Mouse (Mus musculus) lung, embryonic 14.5 days (tissue): ENCODE results near the gene Calr3. TPM values are rescaled to one million over a fixed set of nuclear protein-coding genes. Genes with fewer than 3 reads are reported as not detected.

Experiments used
- ATAC-seq: fragments of 200-750 bp; cut with Nextera tagmentation; 2 replicates; pipeline ENCODE4 v1.8.0; 2017; ENCODE audit warnings: mild to moderate bottlenecking, moderate TSS enrichment, moderate library complexity; ENCODE audit not compliant: insufficient read depth
- DNase-seq: peaks from one replicate; pipeline ENCODE4 v3.0.0-alpha.2; 2015
- H3K27ac ChIP-seq: fragments of 300-500 bp; sonication (generic); 2 replicates; pipeline ENCODE4 v1.5.1; 2014; ENCODE audit warnings: low read depth, mild to moderate bottlenecking, moderate library complexity
- H3K27me3 ChIP-seq: fragments of 300-500 bp; sonication (generic); 2 replicates; pipeline ENCODE4 v1.6.1; 2014; ENCODE audit warnings: low read length, control low read depth; ENCODE audit not compliant: insufficient read depth
- H3K36me3 ChIP-seq: fragments of 300-500 bp; sonication (generic); 2 replicates; pipeline ENCODE4 v1.6.1; 2014; ENCODE audit warnings: control low read depth; ENCODE audit not compliant: insufficient read depth
- H3K4me1 ChIP-seq: fragments of 300-500 bp; sonication (generic); 2 replicates; pipeline ENCODE4 v1.6.1; 2014; ENCODE audit warnings: antibody characterized with exemption, control low read depth; ENCODE audit not compliant: insufficient read depth
- H3K4me2 ChIP-seq: fragments of 300-500 bp; sonication (generic); 2 replicates; pipeline ENCODE4 v1.6.1; 2014; ENCODE audit warnings: mild to moderate bottlenecking
- H3K4me3 ChIP-seq: fragments of 300-500 bp; sonication (generic); 2 replicates; pipeline ENCODE4 v1.5.1; 2014; ENCODE audit warnings: low read depth, low read length
- H3K9ac ChIP-seq: fragments of 300-500 bp; sonication (generic); 2 replicates; pipeline ENCODE4 v1.6.1; 2014
- H3K9me3 ChIP-seq: fragments of 300-500 bp; sonication (generic); 2 replicates; pipeline ENCODE4 v1.6.1; 2016; ENCODE audit warnings: low read depth, low read length, control low read depth
- CTCF ChIP-seq: IDR thresholded peaks from 2 replicates; pipeline ENCODE4 v1.5.1; 2016; ENCODE audit warnings: antibody characterized with exemption, low read depth
- WGBS: fragments of 180-500 bp; shearing (Covaris S2); extraction: QIAGEN DNeasy Blood & Tissue Kit; methylation state at CpG from one replicate; pipeline ENCODE4 v1.1.7; 2014; 5-methylcytosine and 5-hydroxymethylcytosine counted together
- polyA plus RNA-seq: library from polyadenylated mRNA; unstranded; fragments of >200 nt; fragmentation: Nextera tagmentation; extraction: Ambion mirVana; gene quantifications from 2 replicates; pipeline ENCODE4 v1.2.1, GENCODE M21; 2014

The Calr3 gene
- polyA plus RNA-seq, 1 experiment from 2014 or later, result 1.9 TPM

- no peak for ATAC-seq
Observed at GRCm38 (mm10) chr8:72438248-72439015, 5.2 kb downstream of the Calr3 start.

GRCm38 (mm10) chr8:72434952-72435351 lies 8.7 kb downstream of the Calr3 start:
- H3K4me3 ChIP-seq, result no peak overlapping the region
- no peak overlapping the region for H3K27ac ChIP-seq
- H3K9me3 ChIP-seq, result no peaks in the 10 kb centered on the region
- TF ChIP-seq CTCF, result no peak
- no peak overlapping the region for H3K9ac ChIP-seq
- 19% methylated on average over 2 of the region's 2 CpGs for WGBS
- H3K27me3 ChIP-seq, result no peaks in the 10 kb centered on the region
- no peaks in the 10 kb centered on the region for H3K4me1 ChIP-seq
- peak; percentile 71 for DNase-seq
- H3K36me3 ChIP-seq, result no peaks in the 10 kb centered on the region
- no peak for ATAC-seq
- H3K4me2 ChIP-seq, result no peak overlapping the region

More at GRCm38 (mm10) chr8:72438248-72439015, 5.2 kb downstream of the Calr3 start:
- Histone ChIP-seq H3K4me3 (no peak overlapping the region), H3K9ac (no peak overlapping the region), H3K27me3 (no peaks in the 10 kb centered on the region), H3K4me1 (no peaks in the 10 kb centered on the region), H3K36me3 (no peaks in the 10 kb centered on the region), H3K27ac (no peak overlapping the region), H3K4me2 (no peak overlapping the region), H3K9me3 (no peaks in the 10 kb centered on the region)
- 78% methylated on average over 8 of the region's 8 CpGs for WGBS
- no peak for TF ChIP-seq CTCF
- no peak for DNase-seq

- H3K4me2 ChIP-seq, result no peak overlapping the region
- DNase-seq (no peak), ATAC-seq (no peak)
- no peaks in the 10 kb centered on the region for H3K9me3 ChIP-seq
- H3K4me3 ChIP-seq, result no peak overlapping the region
- peak; percentile 55 for TF ChIP-seq CTCF
- H3K27ac ChIP-seq, result no peak overlapping the region
- H3K36me3 ChIP-seq, result no peaks in the 10 kb centered on the region
- H3K27me3 ChIP-seq, result no peaks in the 10 kb centered on the region
- H3K9ac ChIP-seq, result no peak overlapping the region
- WGBS, result 50% methylated on average over 13 of the region's 13 CpGs
- no peaks in the 10 kb centered on the region for H3K4me1 ChIP-seq
Observed at GRCm38 (mm10) chr8:72429676-72430075, 14.0 kb downstream of the Calr3 start.

DNA sequence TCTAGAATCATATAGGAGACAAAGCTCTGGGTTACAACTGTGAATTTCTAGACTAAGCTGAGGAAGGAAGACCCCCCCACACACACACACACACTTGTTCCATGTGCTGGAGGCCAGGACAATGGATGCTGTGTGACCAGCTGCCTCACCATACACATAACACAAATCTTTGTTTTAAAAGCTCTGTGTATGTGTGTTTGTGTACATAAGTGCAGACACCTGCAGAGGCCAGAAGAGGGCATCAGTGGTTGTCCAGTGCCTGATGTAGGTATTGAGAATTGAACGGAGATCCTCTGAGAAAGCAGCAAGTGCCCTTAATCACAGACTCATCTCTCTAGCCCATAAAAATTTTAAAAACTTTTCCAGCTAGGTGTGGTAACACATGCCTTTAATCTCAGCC lies 20.7 kb downstream of the Calr3 start:
- ATAC-seq (no peak), DNase-seq (no peak)
- 0 out of 2 replicates have a peak, but pooled peaks cover 3% of the 10 kb centered on the region for H3K36me3 ChIP-seq
- no peaks in the 10 kb centered on the region for H3K9me3 ChIP-seq
- 63% methylated on average over 1 of the region's 1 CpGs for WGBS
- no peak overlapping the region for H3K4me3 ChIP-seq
- TF ChIP-seq CTCF, result no peak; the same call in 1 of the 2 replicates
- no peak overlapping the region for H3K27ac ChIP-seq
- no peak overlapping the region for H3K9ac ChIP-seq
- no peaks in the 10 kb centered on the region for H3K27me3 ChIP-seq
- H3K4me1 ChIP-seq, result peaks cover 7% of the 10 kb centered on the region
- H3K4me2 ChIP-seq, result no peak overlapping the region

- WGBS, result under 1% methylated on average over 48 of the region's 48 CpGs
- H3K4me1 ChIP-seq, result peaks cover 7% of the 10 kb centered on the region
- peak; percentile 100 for DNase-seq
- TF ChIP-seq CTCF, result no peak
- H3K27ac ChIP-seq, result peak within 1 kb of the TSS; percentile 79
- no peaks in the 10 kb centered on the region for H3K27me3 ChIP-seq
- H3K9me3 ChIP-seq, result no peaks in the 10 kb centered on the region
- peak within 1 kb of the TSS; percentile 84 for H3K4me2 ChIP-seq
- ATAC-seq, result peak; percentile 98
- peak within 1 kb of the TSS; percentile 79 for H3K4me3 ChIP-seq
- 0 out of 2 replicates have a peak, but pooled peaks cover 3% of the 10 kb centered on the region for H3K36me3 ChIP-seq
- H3K9ac ChIP-seq, result peak within 1 kb of the TSS; percentile 84
Observed at GRCm38 (mm10) chr8:72421362-72422335, 22.0 kb downstream of the Calr3 start, which contains the start of gene Eps15l1. Gene Eps15l1 (minus strand): TSS chr8:72421460.

DNA sequence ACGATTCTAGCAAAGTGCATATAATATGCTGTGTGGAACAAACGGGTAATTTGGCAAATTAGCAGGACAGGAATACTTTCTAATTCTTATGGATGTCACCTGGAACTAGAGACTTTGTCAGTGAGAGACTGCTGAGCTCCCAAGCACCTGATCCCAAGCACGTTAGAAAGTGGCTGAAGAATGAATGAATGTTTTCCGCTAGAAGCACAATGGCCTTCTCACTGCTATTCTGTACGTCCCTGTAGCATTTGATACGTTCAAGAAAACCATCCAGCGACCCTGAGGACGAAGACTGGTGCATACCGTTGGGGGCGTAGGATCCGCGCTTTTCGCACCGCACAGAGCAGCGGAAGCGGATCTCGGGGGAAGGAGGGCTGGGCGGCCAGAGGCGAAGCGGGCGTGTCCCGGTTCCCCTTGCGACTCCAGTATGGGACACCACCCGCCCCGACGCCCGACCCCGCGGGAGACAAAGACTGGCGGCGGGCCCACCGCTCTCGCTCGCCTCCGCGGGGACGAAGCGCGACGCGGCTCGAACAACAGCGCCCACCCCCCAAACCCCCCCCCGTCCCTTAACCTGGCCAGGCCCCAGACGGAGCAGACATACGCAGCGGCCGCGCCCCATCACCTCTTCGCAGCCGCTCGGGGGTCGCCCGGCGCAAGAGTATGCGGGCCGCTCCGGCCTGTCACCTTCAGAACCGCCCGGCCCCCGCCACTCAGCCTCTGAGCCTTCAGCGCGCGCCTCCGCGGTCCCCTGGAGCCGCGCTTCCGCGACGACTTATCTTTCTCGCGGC lies 22.9 kb downstream of the Calr3 start:
- Histone ChIP-seq H3K9me3 (no peaks in the 10 kb centered on the region), H3K4me3 (peak overlapping the region; percentile 79), H3K4me1 (peaks cover 7% of the 10 kb centered on the region), H3K36me3 (0 out of 2 replicates have a peak, but pooled peaks cover 3% of the 10 kb centered on the region), H3K9ac (peak overlapping the region; percentile 84), H3K4me2 (peak overlapping the region; percentile 84), H3K27ac (peak overlapping the region; percentile 79), H3K27me3 (no peaks in the 10 kb centered on the region)
- DNase-seq, result peak; percentile 68
- WGBS, result under 1% methylated on average over 69 of the region's 73 CpGs
- TF ChIP-seq CTCF, result no peak
- ATAC-seq, result peak; percentile 73
